Mouse (Mus musculus) lung, postnatal 0 days (tissue): ENCODE results near the gene Kalrn. TPM values are rescaled to one million over a fixed set of nuclear protein-coding genes. Genes with fewer than 3 reads are reported as not detected.

Source experiments
- ATAC-seq: fragments of 200-750 bp; cut with Nextera tagmentation; 2 replicates; pipeline ENCODE4 v1.8.0; 2017; ENCODE audit warnings: moderate library complexity
- DNase-seq: peaks from one replicate; pipeline ENCODE4 v3.0.0-alpha.2; 2016; ENCODE audit warnings: low spot score
- H3K27ac ChIP-seq: fragments of 300-500 bp; sonication (generic); 2 replicates; pipeline ENCODE4 v1.5.1; 2014; ENCODE audit warnings: antibody characterized with exemption, mild to moderate bottlenecking, low read length, mixed read lengths
- H3K27me3 ChIP-seq: fragments of 300-500 bp; sonication (generic); replicated peaks from 2 replicates; pipeline ENCODE4 v1.6.1; 2014; ENCODE audit warnings: low read length, mixed read lengths; ENCODE audit not compliant: insufficient read depth
- H3K36me3 ChIP-seq: fragments of 300-500 bp; sonication (generic); 2 replicates; pipeline ENCODE4 v1.6.1; 2014; ENCODE audit warnings: low read length, mixed read lengths; ENCODE audit not compliant: insufficient read depth
- H3K4me1 ChIP-seq: fragments of 300-500 bp; sonication (generic); 2 replicates; pipeline ENCODE4 v1.6.1; 2014; ENCODE audit warnings: antibody characterized with exemption, low read depth, low read length, mixed read lengths; ENCODE audit not compliant: insufficient read depth
- H3K4me2 ChIP-seq: fragments of 300-500 bp; sonication (generic); replicated peaks from 2 replicates; pipeline ENCODE4 v1.6.1; 2014; ENCODE audit warnings: low read depth, mild to moderate bottlenecking, low read length, moderate library complexity, mixed read lengths
- H3K4me3 ChIP-seq: fragments of 300-500 bp; sonication (generic); 2 replicates; pipeline ENCODE4 v1.5.1; 2014; ENCODE audit warnings: low read depth, low read length
- H3K9ac ChIP-seq: fragments of 300-500 bp; sonication (generic); replicated peaks from 2 replicates; pipeline ENCODE4 v1.6.1; 2014; ENCODE audit warnings: low read depth, mild to moderate bottlenecking
- H3K9me3 ChIP-seq: fragments of 300-500 bp; sonication (generic); 2 replicates; pipeline ENCODE4 v1.6.1; 2016; ENCODE audit warnings: low read length, mixed read lengths
- CTCF ChIP-seq: IDR thresholded peaks from 2 replicates; pipeline ENCODE4 v1.5.1; 2016; ENCODE audit warnings: antibody characterized with exemption, mild to moderate bottlenecking
- EP300 ChIP-seq: IDR thresholded peaks from 2 replicates; pipeline ENCODE4 v1.6.1; 2016; ENCODE audit warnings: antibody characterized with exemption, mild to moderate bottlenecking, control low read depth
- WGBS: fragments of 180-500 bp; shearing (Covaris S2); extraction: QIAGEN DNeasy Blood & Tissue Kit; methylation state at CpG from one replicate; pipeline ENCODE4 v1.1.7; 2014; 5-methylcytosine and 5-hydroxymethylcytosine counted together
- polyA plus RNA-seq: library from polyadenylated mRNA; unstranded; fragments of >200 nt; fragmentation: Nextera tagmentation; extraction: Ambion mirVana; gene quantifications from 2 replicates; pipeline ENCODE4 v1.2.1, GENCODE M21; 2015

The Kalrn gene
- polyA plus RNA-seq, 1 experiment from 2014 or later, result 13.6 TPM

- 87% methylated on average over 7 of the region's 7 CpGs for WGBS
- no peak overlapping the region for H3K4me3 ChIP-seq
- ATAC-seq, result no peak
Observed at GRCm38 (mm10) chr16:34110840-34111625, 462.3 kb downstream of the Kalrn start.

GRCm38 (mm10) chr16:34104427-34104826 is 468.9 kb downstream of the Kalrn start:
- TF ChIP-seq CTCF (no peak), EP300 (no peak)
- no peak for ATAC-seq
- Histone ChIP-seq H3K9me3 (no peaks in the 10 kb centered on the region), H3K9ac (no peak overlapping the region), H3K4me3 (no peak overlapping the region), H3K27me3 (no peaks in the 10 kb centered on the region), H3K36me3 (no peaks in the 10 kb centered on the region), H3K27ac (no peak overlapping the region), H3K4me2 (no peak overlapping the region), H3K4me1 (no peaks in the 10 kb centered on the region)
- DNase-seq, result no peak
- 91% methylated on average over 6 of the region's 6 CpGs for WGBS

More at GRCm38 (mm10) chr16:34110840-34111625, 462.3 kb downstream of the Kalrn start:
- Histone ChIP-seq H3K27ac (no peak overlapping the region), H3K9ac (no peak overlapping the region), H3K36me3 (no peaks in the 10 kb centered on the region), H3K4me1 (no peaks in the 10 kb centered on the region), H3K9me3 (no peaks in the 10 kb centered on the region), H3K27me3 (no peaks in the 10 kb centered on the region), H3K4me2 (no peak overlapping the region)
- TF ChIP-seq EP300 (no peak), CTCF (no peak)
- DNase-seq, result no peak

- DNase-seq (peak; percentile 54), ATAC-seq (peak; percentile 59)
- Histone ChIP-seq H3K36me3 (no peaks in the 10 kb centered on the region), H3K9me3 (no peaks in the 10 kb centered on the region), H3K9ac (no peak overlapping the region), H3K27ac (no peak overlapping the region), H3K4me1 (no peaks in the 10 kb centered on the region), H3K4me2 (no peak overlapping the region), H3K4me3 (no peak overlapping the region), H3K27me3 (no peaks in the 10 kb centered on the region)
- TF ChIP-seq CTCF (no peak), EP300 (no peak)
- 37% methylated on average over 5 of the region's 5 CpGs for WGBS
Observed at GRCm38 (mm10) chr16:34102742-34103141, 470.6 kb downstream of the Kalrn start.

GRCm38 (mm10) chr16:34099795-34100194 is 473.5 kb downstream of the Kalrn start:
- Histone ChIP-seq H3K36me3 (no peaks in the 10 kb centered on the region), H3K4me3 (no peak overlapping the region), H3K27ac (no peak overlapping the region), H3K9me3 (no peaks in the 10 kb centered on the region), H3K9ac (no peak overlapping the region), H3K27me3 (no peaks in the 10 kb centered on the region), H3K4me2 (no peak overlapping the region), H3K4me1 (no peaks in the 10 kb centered on the region)
- ATAC-seq (peak; percentile 70), DNase-seq (peak; percentile 80)
- TF ChIP-seq EP300 (peak; percentile 34; the same call in 1 of the 2 replicates), CTCF (peak; percentile 26)
- 56% methylated on average over 3 of the region's 3 CpGs for WGBS

- Histone ChIP-seq H3K9me3 (no peaks in the 10 kb centered on the region), H3K27me3 (no peaks in the 10 kb centered on the region), H3K4me3 (peak overlapping the region; percentile 39), H3K4me2 (peak overlapping the region; percentile 62), H3K9ac (no peak overlapping the region), H3K27ac (peak overlapping the region; percentile 2; the same call in 1 of the 2 replicates), H3K4me1 (peaks cover 6% of the 10 kb centered on the region; the same call in 1 of the 2 replicates), H3K36me3 (no peaks in the 10 kb centered on the region)
- DNase-seq (peak; percentile 89), ATAC-seq (peak; percentile 87)
- TF ChIP-seq CTCF (no peak), EP300 (no peak)
- under 1% methylated on average over 34 of the region's 34 CpGs for WGBS
Observed at GRCm38 (mm10) chr16:34095548-34096141, 477.7 kb downstream of the Kalrn start.

GRCm38 (mm10) chr16:34095093-34095465 is 478.3 kb downstream of the Kalrn start:
- Histone ChIP-seq H3K36me3 (no peaks in the 10 kb centered on the region), H3K27me3 (no peaks in the 10 kb centered on the region), H3K4me2 (peak overlapping the region; percentile 62), H3K9ac (no peak overlapping the region), H3K27ac (no peak overlapping the region), H3K4me3 (peak overlapping the region; percentile 39), H3K9me3 (no peaks in the 10 kb centered on the region), H3K4me1 (peaks cover 6% of the 10 kb centered on the region; the same call in 1 of the 2 replicates)
- TF ChIP-seq EP300 (no peak), CTCF (no peak)
- WGBS, result 0% methylated on average over 3 of the region's 3 CpGs
- ATAC-seq (no peak), DNase-seq (no peak)
